9 mouse cellular contexts compared by ENCODE assay signal in the genomic region with DNA sequence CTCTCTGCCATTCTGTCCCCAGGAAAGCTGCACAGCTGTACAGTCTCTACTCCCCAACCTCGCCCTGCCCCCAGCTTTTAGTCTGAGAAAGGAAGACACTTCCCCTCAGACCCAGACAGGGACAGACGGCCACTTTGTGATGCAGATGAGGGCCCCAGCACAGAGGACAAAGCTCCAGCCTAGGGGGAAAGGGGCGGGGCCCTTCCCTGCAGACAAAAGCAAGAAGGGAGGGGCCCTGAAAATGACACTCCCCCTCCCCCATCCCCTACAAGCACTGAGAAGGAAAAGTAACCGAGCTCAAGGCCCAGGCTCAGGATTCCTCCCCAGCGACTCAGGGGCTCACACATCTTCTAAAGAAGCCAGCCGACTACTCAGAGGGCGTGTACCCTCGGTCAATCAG. TPM values are rescaled to one million over a fixed set of nuclear protein-coding genes. Genes with fewer than 3 reads are reported as not detected.
DNase-seq lines count a peak whose midpoint lies in the region; ATAC-seq and TF ChIP-seq lines count a peak whose summit lies in the region.
"Had no signal": no experiment of that assay in that cellular context is flagged by ENCODE, and none has a peak within 500 bp of the region (broad histone marks: within the 10 kb centered on the region; RNA-seq: fewer than 3 reads in every experiment).

No protein-coding gene starts in this region.

- H3K4me1 ChIP-seq in kidney, embryonic 16.5 days (ENCODE audit: insufficient read depth, low read length) = peaks cover 34% of the 10 kb centered on the region
- H3K4me1 ChIP-seq in forebrain, postnatal 0 days (ENCODE audit: insufficient read depth) = peaks cover 25% of the 10 kb centered on the region
- H3K4me1 ChIP-seq in midbrain, embryonic 11.5 days (ENCODE audit: control insufficient read depth, insufficient read depth, low read length) = peaks cover 33% of the 10 kb centered on the region
- H3K4me1 ChIP-seq in thymus, adult 2 months (replicated peaks; ENCODE audit: control insufficient read depth, insufficient read depth, low read length) = peaks cover 19% of the 10 kb centered on the region

- no peaks in the 10 kb centered on the region for H3K27me3 ChIP-seq in kidney, embryonic 16.5 days (ENCODE audit: insufficient read depth, low read length)
- no peaks in the 10 kb centered on the region for H3K27me3 ChIP-seq in forebrain, postnatal 0 days (ENCODE audit: insufficient read depth, low read length)
- no peaks in the 10 kb centered on the region for H3K27me3 ChIP-seq in midbrain, embryonic 11.5 days (ENCODE audit: control insufficient read depth, insufficient read depth, low read length)
- no peaks in the 10 kb centered on the region for H3K27me3 ChIP-seq in thymus, adult 2 months (ENCODE audit: control insufficient read depth, insufficient read depth, low read length)

- peak overlapping the region; percentile 11 for H3K4me3 ChIP-seq in kidney, embryonic 16.5 days (ENCODE audit: low read length)
- peak overlapping the region; percentile 21 for H3K4me3 ChIP-seq in forebrain, postnatal 0 days (ENCODE audit: low read depth, low read length)
- peak overlapping the region; percentile 95 for H3K4me3 ChIP-seq in midbrain, embryonic 11.5 days (ENCODE audit: low read depth, low read length)
- no peak overlapping the region for H3K4me3 ChIP-seq in thymus, adult 2 months (ENCODE audit: control insufficient read depth, insufficient read depth, low read length)
- H3K4me3 ChIP-seq: left cerebral cortex, adult 2 months had no signal

- peak overlapping the region; percentile 64 for H3K27ac ChIP-seq in kidney, embryonic 16.5 days (ENCODE audit: low read length)
- 0 out of 2 replicates have a peak overlapping the region, but pooled peaks have one; percentile 54 for H3K27ac ChIP-seq in forebrain, postnatal 0 days (ENCODE audit: low read depth, low read length)
- H3K27ac ChIP-seq in midbrain, embryonic 11.5 days (ENCODE audit: low read depth, low read length) = peak overlapping the region; percentile 94
- no peak overlapping the region for H3K27ac ChIP-seq in thymus, adult 2 months (ENCODE audit: control insufficient read depth, insufficient read depth, low read length)
- H3K27ac ChIP-seq: left cerebral cortex, adult 2 months had no signal

- H3K4me2 ChIP-seq in kidney, embryonic 16.5 days (replicated peaks; ENCODE audit: low read depth, low read length) = peak overlapping the region; percentile 35
- peak overlapping the region; percentile 71 for H3K4me2 ChIP-seq in forebrain, postnatal 0 days (ENCODE audit: low read depth)
- H3K4me2 ChIP-seq in midbrain, embryonic 11.5 days = peak overlapping the region; percentile 74

- H3K9ac ChIP-seq in kidney, embryonic 16.5 days (replicated peaks; ENCODE audit: low read length) = peak overlapping the region; percentile 31; the same call in 1 of the 2 replicates
- peak overlapping the region; percentile 37 for H3K9ac ChIP-seq in forebrain, postnatal 0 days
- H3K9ac ChIP-seq in midbrain, embryonic 11.5 days (ENCODE audit: low read length) = peak overlapping the region; percentile 61

- no peaks in the 10 kb centered on the region for H3K9me3 ChIP-seq in kidney, embryonic 16.5 days (ENCODE audit: low read length)
- H3K9me3 ChIP-seq in forebrain, postnatal 0 days (ENCODE audit: low read length) = no peaks in the 10 kb centered on the region
- no peaks in the 10 kb centered on the region for H3K9me3 ChIP-seq in midbrain, embryonic 11.5 days (ENCODE audit: control insufficient read depth, low read length)

- ATAC-seq in kidney, embryonic 16.5 days (ENCODE audit: low FRiP score, low TSS enrichment) = peak; percentile 30
- no peak for ATAC-seq in forebrain, postnatal 0 days
- peak; percentile 80 for ATAC-seq in midbrain, embryonic 11.5 days (ENCODE audit: low FRiP score)

- no peaks in the 10 kb centered on the region for H3K36me3 ChIP-seq in kidney, embryonic 16.5 days (ENCODE audit: insufficient read depth, low read length)
- peaks cover 1% of the 10 kb centered on the region; the same call in 1 of the 2 replicates for H3K36me3 ChIP-seq in forebrain, postnatal 0 days (ENCODE audit: insufficient read depth)
- H3K36me3 ChIP-seq in midbrain, embryonic 11.5 days (ENCODE audit: control insufficient read depth, insufficient read depth, low read length) = no peaks in the 10 kb centered on the region
- no peaks in the 10 kb centered on the region for H3K36me3 ChIP-seq in thymus, adult 2 months (ENCODE audit: control insufficient read depth, insufficient read depth, low read length)

- DNase-seq in kidney, adult 11 months = no peak
- DNase-seq in ZHBTc4 (ENCODE audit: low read depth, low spot score) (peak; percentile 99), adipocyte (ENCODE audit: low spot score) (no peak)
- peak; percentile 52 for DNase-seq in forebrain, postnatal 0 days
- peak; percentile 37 for DNase-seq in kidney, postnatal 14 days
- peak; percentile 99 for DNase-seq in midbrain, embryonic 11.5 days (ENCODE audit: low spot score, missing footprints)
- DNase-seq in thymus, adult 2 months = peak; percentile 28

- WGBS in kidney, embryonic 16.5 days = 12% methylated on average over 8 of the region's 8 CpGs
- 2% methylated on average over 8 of the region's 8 CpGs for WGBS in forebrain, postnatal 0 days
- under 1% methylated on average over 8 of the region's 8 CpGs for WGBS in midbrain, embryonic 11.5 days
- 42% methylated on average over 8 of the region's 8 CpGs for WGBS in thymus, adult 2 months

- TF ChIP-seq CTCF in forebrain, postnatal 0 days (IDR thresholded peaks at IDR 0.05; ENCODE audit: low read depth) = no peak
- TF ChIP-seq CTCF in thymus, adult 2 months (IDR thresholded peaks at IDR 0.05; ENCODE audit: borderline replicate concordance, control insufficient read depth, extremely low read depth, insufficient read depth, low read length, poor library complexity) = no peak

- no peak for TF ChIP-seq POLR2A in thymus, adult 2 months (IDR thresholded peaks at IDR 0.05; ENCODE audit: control insufficient read depth, extremely low read depth, insufficient read depth, low read length, poor library complexity)

RNA-seq across cellular contexts. Expression of gene Ago1, which starts 2.5 kb away (rescaled TPM):
- polyA plus RNA-seq in kidney, embryonic 16.5 days (2015; fragmentation: Nextera tagmentation; extraction: Ambion mirVana) = 4.6 and 5.1 TPM in 2 replicates
- 33.2 and 35.7 TPM in 2 replicates for total RNA-seq in forebrain, postnatal 0 days (2014; rRNA removed)
- polyA plus RNA-seq in forebrain, postnatal 0 days (2015; fragmentation: Nextera tagmentation; extraction: Ambion mirVana) = 4.5 and 4.7 TPM in 2 replicates
- polyA plus RNA-seq in midbrain, embryonic 11.5 days (2014; fragmentation: Nextera tagmentation; extraction: Ambion mirVana) = 27.8 and 28.4 TPM in 2 replicates
- polyA plus RNA-seq in thymus, adult 2 months (2012; rRNA removed) = 46.4 and 57.0 TPM in 2 replicates

RNA-seq across cellular contexts. Expression of gene Ago3, which starts 36.5 kb away (rescaled TPM):
- polyA plus RNA-seq in kidney, embryonic 16.5 days (2015; fragmentation: Nextera tagmentation; extraction: Ambion mirVana) = 13.6 and 17.9 TPM in 2 replicates
- 7.3 and 11.4 TPM in 2 replicates for total RNA-seq in forebrain, postnatal 0 days (2014; rRNA removed)
- polyA plus RNA-seq in forebrain, postnatal 0 days (2015; fragmentation: Nextera tagmentation; extraction: Ambion mirVana) = 9.6 and 13.2 TPM in 2 replicates
- 12.2 and 13.3 TPM in 2 replicates for polyA plus RNA-seq in midbrain, embryonic 11.5 days (2014; fragmentation: Nextera tagmentation; extraction: Ambion mirVana)
- polyA plus RNA-seq in thymus, adult 2 months (2012; rRNA removed) = 29.1 and 33.4 TPM in 2 replicates

Comparison
In these comparisons a context has a peak if more than half of its experiments do, and no peak if none do; other contexts are left out.
1. DNase-seq: peak in ZHBTc4 (single experiment), forebrain, postnatal 0 days (single experiment), kidney, postnatal 14 days (single experiment), midbrain, embryonic 11.5 days (single experiment) and thymus, adult 2 months (single experiment); none in kidney, adult 11 months (single experiment) and adipocyte (single experiment).
2. Peak in every context shown above with its lines, with median percentiles within 50 percentile points of each other: H3K4me2 ChIP-seq and H3K9ac ChIP-seq.